Mouse (Mus musculus) ovary, postnatal 36 days (tissue): Measurements from ENCODE around the gene Tspyl2.
A peak's percentile ranks its signal among the peaks of the same experiment; 100 is the strongest.
"Not testable (repeated sequence)": the region's sequence is repeated elsewhere in the genome, so short reads cannot be mapped to it uniquely, and the experiment has no call there.

Experiments
- DNase-seq: peaks from one replicate; pipeline ENCODE4 v3.0.0; 2022; ENCODE audit warnings: low spot score, mixed read lengths

Gene Tspyl2

GRCm38 (mm10) chrX:152342358-152342901 is at the start of gene Tspyl2:
Gene Tspyl2, minus strand, starts transcription at chrX:152342425.
- DNase-seq: peak; percentile 90

- DNase-seq: peak; percentile 60
Observed at GRCm38 (mm10) chrX:152368397-152369273, 26.4 kb upstream of the Tspyl2 start, which contains the start of gene Gpr173. Gene Gpr173, minus strand, starts transcription at chrX:152368704.

- DNase-seq: no peak
Observed at GRCm38 (mm10) chrX:152368054-152368396, 25.8 kb upstream of the Tspyl2 start.

- no peak for DNase-seq
Observed at GRCm38 (mm10) chrX:152366418-152366817, 24.2 kb upstream of the Tspyl2 start.

- no peak for DNase-seq
Observed at GRCm38 (mm10) chrX:152352553-152353153, 10.4 kb upstream of the Tspyl2 start.

- DNase-seq: no peak
Observed at GRCm38 (mm10) chrX:152347041-152347440, 4.8 kb upstream of the Tspyl2 start.

- DNase-seq: no peak
Observed at GRCm38 (mm10) chrX:152346587-152346986, 4.4 kb upstream of the Tspyl2 start.

GRCm38 (mm10) chrX:152342903-152343302 is 678 bp upstream of the Tspyl2 start:
- no peak for DNase-seq

- peak; percentile 10 for DNase-seq
Observed at GRCm38 (mm10) chrX:152341496-152341895, 729 bp downstream of the Tspyl2 start.

GRCm38 (mm10) chrX:152336546-152337332 is 5.5 kb downstream of the Tspyl2 start:
- peak; percentile 86 for DNase-seq

GRCm38 (mm10) chrX:152336123-152336522 is 6.1 kb downstream of the Tspyl2 start:
- DNase-seq: not testable (repeated sequence)

- DNase-seq: not testable (repeated sequence)
Observed at GRCm38 (mm10) chrX:152329400-152329799, 12.8 kb downstream of the Tspyl2 start.

- DNase-seq: no peak
Observed at GRCm38 (mm10) chrX:152327689-152328052, 14.6 kb downstream of the Tspyl2 start.

- DNase-seq: peak; percentile 64
Observed at GRCm38 (mm10) chrX:152326996-152327688, 15.1 kb downstream of the Tspyl2 start, which contains the start of gene Kantr. Gene Kantr, minus strand, starts transcription at chrX:152327495.

- no peak for DNase-seq
Observed at GRCm38 (mm10) chrX:152323584-152323983, 18.6 kb downstream of the Tspyl2 start.

GRCm38 (mm10) chrX:152322776-152323175 is 19.4 kb downstream of the Tspyl2 start:
- no peak for DNase-seq

GRCm38 (mm10) chrX:152320535-152320934 is 21.7 kb downstream of the Tspyl2 start:
- DNase-seq: no peak

- peak; percentile 37 for DNase-seq
Observed at GRCm38 (mm10) chrX:152307942-152308341, 34.3 kb downstream of the Tspyl2 start.

- DNase-seq: no peak
Observed at GRCm38 (mm10) chrX:152307371-152307770, 34.9 kb downstream of the Tspyl2 start.

- DNase-seq: no peak
Observed at GRCm38 (mm10) chrX:152306224-152306623, 36.0 kb downstream of the Tspyl2 start.

GRCm38 (mm10) chrX:152287026-152287425 is 55.2 kb downstream of the Tspyl2 start:
- not testable (repeated sequence) for DNase-seq
